17 mouse cellular contexts compared by ENCODE assay signal in genomic region chr1:193337018-193337321, GRCm38 (mm10). TPM values are rescaled to one million over a fixed set of nuclear protein-coding genes. Genes with fewer than 3 reads are reported as not detected.
DNase-seq lines count a peak whose midpoint lies in the region; ATAC-seq and TF ChIP-seq lines count a peak whose summit lies in the region.
"Had no signal": no experiment of that assay in that cellular context is flagged by ENCODE, and none has a peak within 500 bp of the region (broad histone marks: within the 10 kb centered on the region; RNA-seq: fewer than 3 reads in every experiment).

No protein-coding gene starts in this region.

- TF ChIP-seq EP300 in heart, adult 2 months (IDR thresholded peaks at IDR 0.05; ENCODE audit: insufficient read depth, low read depth, low read length) = no peak

- 66% methylated on average over 9 of the region's 9 CpGs for whole genome bisulfite sequencing in heart, adult 2 months
- 17% methylated on average over 9 of the region's 9 CpGs for WGBS in spleen, adult 2 months
- WGBS in olfactory bulb, adult 2 months = 74% methylated on average over 9 of the region's 9 CpGs
- 82% methylated on average over 9 of the region's 9 CpGs for WGBS in forebrain, embryonic 15.5 days

- no peak for ATAC-seq in forebrain, embryonic 15.5 days (replicated peaks)
- ATAC-seq: intestine, embryonic 15.5 days had no signal

- peak overlapping the region; percentile 85 for H3K27ac ChIP-seq in heart, adult 2 months
- 0 out of 2 replicates have a peak overlapping the region, but pooled peaks have one; percentile 10 for H3K27ac ChIP-seq in spleen, adult 2 months (ENCODE audit: insufficient read depth, low read length)
- peak overlapping the region; percentile 81; the same call in 1 of the 2 replicates for H3K27ac ChIP-seq in olfactory bulb, adult 2 months (ENCODE audit: insufficient read depth, low read depth, low read length)
- no peak overlapping the region for H3K27ac ChIP-seq in forebrain, embryonic 15.5 days (replicated peaks)
- H3K27ac ChIP-seq: embryonic facial prominence, embryonic 13.5 days; intestine, embryonic 15.5 days; liver, embryonic 13.5 days; midbrain, embryonic 12.5 days had no signal

- no peak for TF ChIP-seq POLR2A in heart, adult 2 months (IDR thresholded peaks at IDR 0.05; ENCODE audit: insufficient read depth, low read depth, low read length)
- no peak for TF ChIP-seq POLR2A in spleen, adult 2 months (IDR thresholded peaks at IDR 0.05; ENCODE audit: low read depth, low read length)
- TF ChIP-seq POLR2A in olfactory bulb, adult 2 months (IDR thresholded peaks at IDR 0.05; ENCODE audit: insufficient read depth, low read depth, low read length) = no peak

- no peaks in the 10 kb centered on the region for H3K27me3 ChIP-seq in heart, adult 2 months (ENCODE audit: control insufficient read depth, insufficient read depth, low read length)
- no peaks in the 10 kb centered on the region for H3K27me3 ChIP-seq in spleen, adult 2 months (ENCODE audit: control insufficient read depth, insufficient read depth, low read length)
- no peaks in the 10 kb centered on the region for H3K27me3 ChIP-seq in forebrain, embryonic 15.5 days
- H3K27me3 ChIP-seq: embryonic facial prominence, embryonic 13.5 days; intestine, embryonic 15.5 days; liver, embryonic 13.5 days; midbrain, embryonic 12.5 days had no signal

- no peak for DNase-seq in heart, adult 2 months
- no peak for DNase-seq in heart, adult 18-20 months
- peak; percentile 31 to 40 for DNase-seq in spleen, adult 2 months (ENCODE audit: low read depth in 1 of 2, low spot score in 2 of 2)
- DNase-seq in spleen, postnatal 4 days (ENCODE audit: low spot score in 2 of 2) = no peak
- no peak for DNase-seq in cerebellum, adult 11-12 months
- no peak for DNase-seq in gastrocnemius, adult 18-20 months (ENCODE audit: low spot score)
- DNase-seq: adrenal gland, postnatal 14 days; kidney, postnatal 14 days; liver, embryonic 13.5 days; lung, postnatal 14 days; retina, postnatal 1 day had no signal

- no peaks in the 10 kb centered on the region for H3K79me2 ChIP-seq in heart, adult 2 months (replicated peaks; ENCODE audit: control insufficient read depth, insufficient read depth, low read length)

- no peak overlapping the region for H3K9ac ChIP-seq in heart, adult 2 months (ENCODE audit: low read depth, low read length)
- no peak overlapping the region for H3K9ac ChIP-seq in forebrain, embryonic 15.5 days (replicated peaks)
- H3K9ac ChIP-seq: embryonic facial prominence, embryonic 13.5 days; intestine, embryonic 15.5 days; liver, embryonic 13.5 days; midbrain, embryonic 12.5 days had no signal

- intact Hi-C loops in heart, adult 2 months (cut with DNase I) = no loop called here

- no peaks in the 10 kb centered on the region for H3K36me3 ChIP-seq in heart, adult 2 months (ENCODE audit: control insufficient read depth, insufficient read depth, low read length)
- H3K36me3 ChIP-seq in spleen, adult 2 months (ENCODE audit: control insufficient read depth, insufficient read depth, low read length) = no peaks in the 10 kb centered on the region
- H3K36me3 ChIP-seq in forebrain, embryonic 15.5 days = no peaks in the 10 kb centered on the region
- H3K36me3 ChIP-seq: embryonic facial prominence, embryonic 13.5 days; forebrain, embryonic 10.5 days; intestine, embryonic 15.5 days; liver, embryonic 13.5 days; midbrain, embryonic 12.5 days had no signal

- no peak overlapping the region for H3K4me3 ChIP-seq in heart, adult 2 months
- H3K4me3 ChIP-seq in spleen, adult 2 months (ENCODE audit: extremely low read depth, insufficient read depth, insufficient read length) = no peak overlapping the region
- H3K4me3 ChIP-seq in olfactory bulb, adult 2 months (ENCODE audit: insufficient read depth, low read depth, low read length) = no peak overlapping the region
- H3K4me3 ChIP-seq in forebrain, embryonic 15.5 days = no peak overlapping the region
- H3K4me3 ChIP-seq: embryonic facial prominence, embryonic 13.5 days; forebrain, embryonic 10.5 days; intestine, embryonic 15.5 days; liver, embryonic 13.5 days; midbrain, embryonic 12.5 days had no signal

- no peak overlapping the region for H3K4me2 ChIP-seq in forebrain, embryonic 15.5 days (replicated peaks)
- H3K4me2 ChIP-seq: embryonic facial prominence, embryonic 13.5 days; intestine, embryonic 15.5 days; liver, embryonic 13.5 days; midbrain, embryonic 12.5 days had no signal

- H3K4me1 ChIP-seq in heart, adult 2 months (ENCODE audit: control insufficient read depth, insufficient read depth, low read length) = peaks cover 5% of the 10 kb centered on the region
- peaks cover 28% of the 10 kb centered on the region; the same call in 1 of the 2 replicates for H3K4me1 ChIP-seq in spleen, adult 2 months (ENCODE audit: control insufficient read depth, insufficient read depth, insufficient read length)
- peaks cover 65% of the 10 kb centered on the region for H3K4me1 ChIP-seq in olfactory bulb, adult 2 months (ENCODE audit: control insufficient read depth, insufficient read depth, low read length)
- peaks cover 30% of the 10 kb centered on the region for H3K4me1 ChIP-seq in forebrain, embryonic 15.5 days
- H3K4me1 ChIP-seq: liver, embryonic 13.5 days had no signal

- H3K9me3 ChIP-seq in forebrain, embryonic 15.5 days = no peaks in the 10 kb centered on the region
- H3K9me3 ChIP-seq: embryonic facial prominence, embryonic 13.5 days; forebrain, embryonic 10.5 days; intestine, embryonic 15.5 days; liver, embryonic 13.5 days; midbrain, embryonic 12.5 days had no signal

- TF ChIP-seq CTCF in heart, adult 2 months (IDR thresholded peaks at IDR 0.05) = no peak
- no peak for TF ChIP-seq CTCF in spleen, adult 2 months (IDR thresholded peaks at IDR 0.05; ENCODE audit: extremely low read depth, insufficient read depth, insufficient read length, insufficient replicate concordance)
- no peak for TF ChIP-seq CTCF in olfactory bulb, adult 2 months (IDR thresholded peaks at IDR 0.05; ENCODE audit: insufficient read depth, low read depth, low read length)

RNA-seq across cellular contexts. Expression of gene Camk1g, which starts 33.1 kb away (rescaled TPM):
- under 1 TPM in 1 of 2 experiments, not detected in 1; 0.16 TPM for total RNA-seq in heart, adult 2 months (2021)
- polyA plus RNA-seq in heart, adult 2 months (2012; rRNA removed) = 2.8 and 2.9 TPM in 2 replicates
- under 1 TPM; 0.15 to 0.22 TPM for total RNA-seq in heart, adult 18-20 months (2021)
- 0.12 and 0.26 TPM in 2 replicates for polyA plus RNA-seq in spleen, adult 2 months (2012; rRNA removed)
- not detected in 2 replicates for polyA plus RNA-seq in olfactory bulb, adult 2 months (2012; ENCODE audit: insufficient read depth, insufficient read length, low replicate concordance, missing spikeins)
- 43.6 and 44.8 TPM in 2 replicates for polyA plus RNA-seq in forebrain, embryonic 15.5 days (2015; fragmentation: Nextera tagmentation; extraction: Ambion mirVana)
- under 1 TPM in 1 of 2 experiments, not detected in 1; 0.40 TPM for total RNA-seq in gastrocnemius, adult 18-20 months (2021)

Comparison
In these comparisons a context has a peak if more than half of its experiments do, and no peak if none do; other contexts are left out.
1. DNase-seq: peak in spleen, adult 2 months (2 of 2); none in heart, adult 2 months (0 of 2), heart, adult 18-20 months (0 of 2), spleen, postnatal 4 days (0 of 2), cerebellum, adult 11-12 months (single experiment) and gastrocnemius, adult 18-20 months (single experiment).